In genomic region chr17:73174083-73174562, GRCm38 (mm10) we compare ENCODE assay signal across 8 mouse cellular contexts.
DNase-seq lines count a peak whose midpoint lies in the region; ATAC-seq and TF ChIP-seq lines count a peak whose summit lies in the region.

No protein-coding gene starts in this region.

- no peaks in the 10 kb centered on the region for H3K9me3 ChIP-seq in ES-Bruce4 (replicated peaks; ENCODE audit: control insufficient read depth, insufficient read depth, low read length, poor library complexity, severe bottlenecking)
- no peaks in the 10 kb centered on the region for H3K9me3 ChIP-seq in kidney, embryonic 14.5 days (ENCODE audit: control insufficient read depth, low read length)

- H3K4me3 ChIP-seq in ES-Bruce4 (ENCODE audit: low read depth, low read length): no peak overlapping the region
- H3K4me3 ChIP-seq in kidney, embryonic 14.5 days (ENCODE audit: low read length): no peak overlapping the region
- no peak overlapping the region for H3K4me3 ChIP-seq in spleen, adult 2 months (ENCODE audit: extremely low read depth, insufficient read depth, insufficient read length)

- DNase-seq in cerebellum, postnatal 25 days: peak; percentile 8 to 52
- no peak for DNase-seq in cerebellum, adult 11-12 months
- peak; percentile 24 for DNase-seq in c-Kit-positive CD71-positive TER-119-positive erythroid progenitor cells, embryonic 14.5 days (ENCODE audit: low spot score)
- DNase-seq in gastrocnemius, postnatal 4 days (ENCODE audit: low spot score in 2 of 2): peak; percentile 40 to 66
- DNase-seq in lung, postnatal 36 days: peak; percentile 80
- peak; percentile 56 to 73 for DNase-seq in spleen, adult 2 months (ENCODE audit: low read depth in 1 of 2, low spot score in 2 of 2)

- TF ChIP-seq CTCF in ES-Bruce4 (IDR thresholded peaks at IDR 0.05; ENCODE audit: low read depth, low read length): peak; percentile 62
- peak; percentile 60; the same call in 1 of the 2 replicates for TF ChIP-seq CTCF in spleen, adult 2 months (IDR thresholded peaks at IDR 0.05; ENCODE audit: extremely low read depth, insufficient read depth, insufficient read length, insufficient replicate concordance)

- H3K36me3 ChIP-seq in ES-Bruce4 (ENCODE audit: control insufficient read depth, insufficient read depth, low read length, poor library complexity, severe bottlenecking): no peaks in the 10 kb centered on the region
- no peaks in the 10 kb centered on the region; the same call in 1 of the 2 replicates for H3K36me3 ChIP-seq in kidney, embryonic 14.5 days (ENCODE audit: control insufficient read depth, insufficient read depth, low read length)
- H3K36me3 ChIP-seq in spleen, adult 2 months (ENCODE audit: control insufficient read depth, insufficient read depth, low read length): peaks cover 5% of the 10 kb centered on the region

- no peaks in the 10 kb centered on the region for H3K27me3 ChIP-seq in ES-Bruce4 (ENCODE audit: control insufficient read depth, insufficient read depth, low read length, poor library complexity, severe bottlenecking)
- H3K27me3 ChIP-seq in kidney, embryonic 14.5 days (ENCODE audit: control insufficient read depth, insufficient read depth, low read length): no peaks in the 10 kb centered on the region
- H3K27me3 ChIP-seq in spleen, adult 2 months (ENCODE audit: control insufficient read depth, insufficient read depth, low read length): no peaks in the 10 kb centered on the region

- no peak overlapping the region for H3K27ac ChIP-seq in ES-Bruce4 (ENCODE audit: insufficient read depth, low read length)
- H3K27ac ChIP-seq in kidney, embryonic 14.5 days (ENCODE audit: low read depth, low read length): no peak overlapping the region
- no peak overlapping the region for H3K27ac ChIP-seq in spleen, adult 2 months (ENCODE audit: insufficient read depth, low read length)

- no peak overlapping the region for H3K4me2 ChIP-seq in kidney, embryonic 14.5 days (replicated peaks; ENCODE audit: low read depth, low read length)

- ATAC-seq in kidney, embryonic 14.5 days (ENCODE audit: low FRiP score, low TSS enrichment): peak; percentile 89

- H3K9ac ChIP-seq in ES-Bruce4 (ENCODE audit: low read depth, poor library complexity, severe bottlenecking): no peak overlapping the region
- H3K9ac ChIP-seq in kidney, embryonic 14.5 days (ENCODE audit: low read depth, low read length): no peak overlapping the region

- no peak for TF ChIP-seq EP300 in ES-Bruce4 (IDR thresholded peaks at IDR 0.05; ENCODE audit: insufficient read depth, low read depth, low read length)

- 47% methylated on average over 5 of the region's 5 CpGs for WGBS in kidney, embryonic 14.5 days
- 14% methylated on average over 5 of the region's 5 CpGs for WGBS in spleen, adult 2 months

- no peak for TF ChIP-seq POLR2A in ES-Bruce4 (IDR thresholded peaks at IDR 0.05; ENCODE audit: insufficient read depth, low read length)
- no peak for TF ChIP-seq POLR2A in spleen, adult 2 months (IDR thresholded peaks at IDR 0.05; ENCODE audit: low read depth, low read length)

- H3K4me1 ChIP-seq in ES-Bruce4 (ENCODE audit: control insufficient read depth, insufficient read depth, low read length): no peaks in the 10 kb centered on the region
- H3K4me1 ChIP-seq in kidney, embryonic 14.5 days (ENCODE audit: control insufficient read depth, insufficient read depth, low read length): no peaks in the 10 kb centered on the region
- H3K4me1 ChIP-seq in spleen, adult 2 months (ENCODE audit: control insufficient read depth, insufficient read depth, insufficient read length): peaks cover 5% of the 10 kb centered on the region; the same call in 1 of the 2 replicates
